Mouse (Mus musculus) mouse embryonic stem cell (cell line): ENCODE results near the gene Rpl12.

Experiments used
- in situ Hi-C, 2 experiments: fragments of 300-500 bp; cut with MboI; formaldehyde crosslinking; loops; 1 replicate in 1 of 2; 3 replicates in 1 of 2; pipeline ENCODE4 v1.14.3; 2019 to 2020; ENCODE audit warnings: low sequenced_read_pairs in 2 of 2, low pct_unique_long_range_greater_than_20kb in 1 of 2, mixed read lengths in 1 of 2; ENCODE audit not compliant: unreplicated experiment in 1 of 2

Gene Rpl12

GRCm38 (mm10) chr2:32928947-32929829 lies 32.2 kb upstream of the Rpl12 start:
- in situ Hi-C loops, result no loop called here

DNA sequence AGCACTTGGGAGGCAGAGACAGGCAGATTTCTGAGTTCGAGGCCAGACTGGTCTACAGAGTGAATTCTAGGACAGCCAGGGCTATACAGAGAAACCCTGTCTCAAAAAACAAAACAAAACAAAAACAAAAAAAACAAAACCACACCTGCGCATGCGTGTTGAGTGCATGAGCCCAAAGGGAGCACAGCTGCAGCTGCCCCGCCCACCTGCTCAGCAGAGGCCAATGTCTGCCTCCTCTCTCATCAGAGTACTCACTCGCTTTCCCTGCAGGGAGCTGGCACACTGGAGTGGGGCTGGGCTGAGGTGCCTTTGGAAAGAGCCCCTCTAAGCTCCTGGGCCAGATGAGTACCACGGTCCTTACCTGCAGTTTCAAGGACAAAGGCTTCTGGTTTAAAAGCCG lies 29.6 kb upstream of the Rpl12 start:
- in situ Hi-C loops, result no loop called here

- in situ Hi-C loops, result no loop called here
Observed at GRCm38 (mm10) chr2:32938741-32939140, 22.6 kb upstream of the Rpl12 start.

GRCm38 (mm10) chr2:32939418-32939817 lies 21.9 kb upstream of the Rpl12 start:
- in situ Hi-C loops, result no loop called here

DNA sequence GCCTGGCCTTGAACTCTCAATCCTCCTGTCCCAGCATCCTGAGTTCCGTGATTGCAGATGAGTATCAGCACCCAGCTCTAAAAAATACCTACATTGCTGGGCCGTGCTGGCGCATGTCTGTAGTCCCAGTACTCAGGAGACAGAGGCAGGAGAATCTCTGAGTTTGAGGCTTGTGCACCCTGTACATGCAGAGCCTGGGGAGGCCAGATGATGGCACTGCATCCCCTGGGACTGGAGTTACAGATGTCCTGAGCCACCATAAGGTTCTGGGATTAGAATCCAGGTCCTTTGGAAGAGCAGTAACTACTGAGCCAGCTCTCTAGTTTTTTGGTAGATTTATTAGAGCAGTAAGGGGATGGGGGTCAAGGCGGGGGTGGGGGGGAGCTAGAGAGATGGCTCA lies 20.9 kb upstream of the Rpl12 start:
- in situ Hi-C loops, result no loop called here

- in situ Hi-C loops, result no loop called here
Observed at GRCm38 (mm10) chr2:32947454-32947853, 13.9 kb upstream of the Rpl12 start.

DNA sequence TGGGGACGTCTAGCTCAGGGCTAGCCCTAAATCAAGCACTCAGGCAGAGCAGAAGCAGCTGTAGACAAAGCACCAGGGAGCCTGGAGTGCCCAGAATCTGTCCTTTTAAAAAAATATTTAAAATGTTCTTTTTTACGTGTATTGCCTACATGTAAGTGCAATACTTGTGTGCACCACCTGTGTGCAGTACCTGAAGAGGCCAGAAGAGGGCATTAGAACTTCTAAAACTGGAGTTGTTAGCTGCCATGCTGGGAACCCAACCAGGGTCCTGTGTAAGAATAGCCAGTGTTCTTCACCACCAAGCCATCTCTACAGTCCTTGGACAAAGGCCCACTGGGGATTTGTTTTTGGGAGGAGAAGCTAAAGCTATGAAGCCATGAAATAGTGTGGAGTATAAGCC lies 6.8 kb upstream of the Rpl12 start:
- in situ Hi-C loops, result no loop called here

DNA sequence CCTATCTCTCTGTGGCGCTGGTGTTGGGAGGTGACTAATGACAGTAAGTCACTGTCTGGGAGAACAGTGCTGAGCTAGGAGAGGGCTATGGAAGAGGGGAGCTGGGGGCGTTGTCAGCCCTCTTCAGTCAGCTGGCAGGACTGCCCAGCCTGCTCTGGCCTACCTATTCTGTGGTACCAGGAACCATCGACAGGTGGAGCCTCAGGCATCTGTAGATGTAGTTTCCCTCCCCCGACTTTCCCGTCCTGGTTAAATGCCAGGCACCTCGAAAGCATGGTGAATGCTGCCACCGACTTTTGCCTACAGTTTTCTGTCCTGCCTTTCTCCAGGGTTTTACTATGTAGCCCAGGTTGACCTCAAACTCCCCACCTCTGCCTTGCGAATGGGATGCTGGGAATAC lies 4.0 kb upstream of the Rpl12 start:
- in situ Hi-C loops, result no loop called here

DNA sequence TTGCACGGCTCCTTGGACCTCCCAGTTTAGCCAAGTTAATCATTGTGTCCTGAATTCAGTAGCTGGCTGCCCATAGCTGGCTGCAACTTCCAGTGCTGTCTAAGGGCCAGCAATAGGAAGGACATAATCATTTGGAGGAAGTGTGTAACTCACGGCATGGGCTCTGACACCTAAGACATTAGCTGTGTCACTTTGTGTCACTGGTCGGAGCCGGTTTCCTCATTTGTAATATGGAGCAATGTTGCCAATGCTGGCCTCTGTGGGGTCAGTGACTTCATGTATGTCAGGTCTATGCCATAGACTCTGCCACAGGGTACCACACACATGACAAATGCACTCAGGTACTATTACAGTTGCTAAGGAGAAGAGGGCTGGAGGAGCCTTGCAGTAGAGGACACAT lies 1.1 kb upstream of the Rpl12 start:
- in situ Hi-C loops, result no loop called here

- in situ Hi-C loops, result no loop called here
Observed at GRCm38 (mm10) chr2:32962062-32962874, 909 bp downstream of the Rpl12 start.

DNA sequence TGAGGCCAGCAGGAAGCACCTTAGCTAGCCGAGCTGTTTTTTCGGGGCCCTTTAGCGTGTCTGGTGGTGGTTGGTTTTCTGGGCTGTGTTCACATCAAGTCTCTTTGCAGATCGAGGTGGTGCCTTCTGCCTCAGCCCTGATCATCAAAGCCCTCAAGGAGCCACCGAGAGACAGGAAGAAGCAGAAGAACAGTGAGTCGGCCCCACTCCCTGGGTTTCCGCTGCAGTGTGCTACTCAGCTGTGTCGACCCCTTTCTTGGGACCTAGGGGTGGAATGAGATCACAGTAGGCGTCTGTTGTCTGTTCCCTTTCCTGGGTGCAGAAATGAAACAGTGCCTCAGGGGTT lies 1.5 kb downstream of the Rpl12 start:
- in situ Hi-C loops, result no loop called here

DNA sequence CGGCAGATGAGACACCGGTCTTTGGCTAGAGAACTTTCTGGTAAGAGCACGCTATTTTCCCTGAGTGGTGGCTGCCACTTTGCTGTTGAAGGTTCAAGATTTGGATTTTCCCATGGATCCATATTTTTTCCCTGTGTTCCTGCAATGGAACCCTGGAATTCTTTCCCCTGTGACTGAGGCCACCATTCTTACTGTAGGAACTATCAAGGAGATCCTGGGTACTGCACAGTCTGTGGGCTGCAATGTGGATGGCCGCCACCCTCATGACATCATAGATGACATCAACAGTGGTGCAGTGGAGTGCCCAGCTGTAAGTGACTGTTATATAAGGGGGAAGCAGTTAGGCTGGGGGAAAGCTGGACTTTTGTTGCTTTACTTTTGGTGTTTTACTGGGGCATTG lies 2.2 kb downstream of the Rpl12 start:
- in situ Hi-C loops, result no loop called here

GRCm38 (mm10) chr2:32963981-32964380 lies 2.6 kb downstream of the Rpl12 start:
- in situ Hi-C loops, result no loop called here

GRCm38 (mm10) chr2:32964659-32965457 lies 3.5 kb downstream of the Rpl12 start:
- in situ Hi-C loops, result no loop called here

- in situ Hi-C loops, result no loop called here
Observed at GRCm38 (mm10) chr2:32965511-32966183, 4.3 kb downstream of the Rpl12 start.

GRCm38 (mm10) chr2:32966184-32966688 lies 4.9 kb downstream of the Rpl12 start:
- in situ Hi-C loops, result no loop called here

GRCm38 (mm10) chr2:32966689-32967631 lies 5.6 kb downstream of the Rpl12 start:
- in situ Hi-C loops, result no loop called here
